Mouse (Mus musculus): ENCODE measurements around the gene Macc1. TPM values are rescaled to one million over a fixed set of nuclear protein-coding genes. Genes with fewer than 3 reads are reported as not detected.
"Not testable (repeated sequence)": the region's sequence is repeated elsewhere in the genome, so short reads cannot be mapped to it uniquely, and the experiment has no call there.

Macc1 gene
- polyA plus RNA-seq, 1 experiment from 2014 or later, result 0.59 TPM

DNA sequence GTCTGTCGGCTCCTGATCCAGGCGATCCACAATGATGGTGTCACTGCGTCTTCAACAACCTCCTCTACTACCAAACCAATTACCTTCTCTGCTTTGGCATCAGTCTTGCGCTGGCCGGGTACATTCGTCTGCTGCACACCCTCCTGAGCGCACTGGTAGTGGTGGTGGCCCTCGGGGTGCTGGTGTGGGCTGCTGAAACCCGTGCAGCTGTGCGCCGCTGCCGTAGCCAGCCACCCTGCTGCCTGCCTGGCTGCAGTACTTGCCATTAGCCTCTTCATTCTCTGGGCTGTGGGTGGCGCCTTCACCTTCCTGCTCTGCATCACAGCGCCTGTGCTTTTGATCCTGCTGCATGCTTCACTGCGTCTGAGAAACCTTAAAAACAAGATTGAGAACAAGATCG is 38.5 kb downstream of the Macc1 start:
- not testable (repeated sequence) for H3K36me3 ChIP-seq; H3K4me1 ChIP-seq; H3K4me3 ChIP-seq; H3K27ac ChIP-seq; H3K9me3 ChIP-seq (replicated peaks); DNase-seq (ENCODE audit: low spot score); H3K27me3 ChIP-seq (ENCODE audit: low read depth, poor library complexity, severe bottlenecking)
- WGBS, result 24% methylated on average over 16 of the region's 16 CpGs

DNA sequence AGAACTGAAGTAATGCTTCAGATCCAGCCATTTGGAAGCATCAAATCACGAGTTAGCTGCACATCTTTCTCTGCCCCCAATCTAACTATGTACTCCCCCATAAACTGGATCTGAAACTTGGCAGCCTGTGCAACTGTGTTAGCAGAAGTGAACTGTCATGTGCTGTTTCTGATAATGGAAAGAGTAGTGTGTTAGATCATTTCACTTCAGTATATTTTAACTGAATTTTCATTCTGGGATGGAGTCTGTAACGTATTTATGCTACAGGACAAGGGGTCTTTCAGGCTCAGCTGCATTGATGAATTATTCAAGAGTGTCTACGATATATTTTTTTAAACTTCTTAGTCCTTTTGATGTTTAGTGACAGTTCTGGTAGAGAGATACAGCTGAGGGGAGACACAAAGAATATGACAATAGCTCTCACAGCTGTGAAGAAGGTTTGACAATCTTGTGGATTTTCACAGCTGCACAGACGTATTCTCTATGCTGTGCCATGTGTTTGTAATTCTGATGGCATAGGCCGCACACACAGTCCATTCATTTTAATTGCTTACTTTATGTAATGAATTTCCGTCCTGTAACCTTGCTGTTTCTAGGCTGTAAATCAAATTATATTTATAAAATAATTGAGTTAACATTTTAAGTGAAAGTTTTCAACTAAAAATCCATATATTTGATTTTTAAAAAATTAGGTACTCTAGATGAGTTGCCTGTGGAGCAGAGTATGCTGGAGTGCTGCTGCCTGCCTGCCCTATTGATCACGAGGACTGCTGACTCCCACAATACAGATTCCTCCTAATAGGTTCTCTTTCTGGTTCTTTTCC is 43.6 kb downstream of the Macc1 start:
- peaks cover 8% of the 10 kb centered on the region; the same call in 1 of the 2 replicates for H3K4me1 ChIP-seq
- WGBS, result 60% methylated on average over 7 of the region's 7 CpGs
- no peaks in the 10 kb centered on the region for H3K9me3 ChIP-seq (replicated peaks)
- H3K27ac ChIP-seq, result no peak overlapping the region
- H3K36me3 ChIP-seq, result no peaks in the 10 kb centered on the region
- no peaks in the 10 kb centered on the region for H3K27me3 ChIP-seq (ENCODE audit: low read depth, poor library complexity, severe bottlenecking)
- no peak for DNase-seq (ENCODE audit: low spot score)
- H3K4me3 ChIP-seq, result no peak overlapping the region

DNA sequence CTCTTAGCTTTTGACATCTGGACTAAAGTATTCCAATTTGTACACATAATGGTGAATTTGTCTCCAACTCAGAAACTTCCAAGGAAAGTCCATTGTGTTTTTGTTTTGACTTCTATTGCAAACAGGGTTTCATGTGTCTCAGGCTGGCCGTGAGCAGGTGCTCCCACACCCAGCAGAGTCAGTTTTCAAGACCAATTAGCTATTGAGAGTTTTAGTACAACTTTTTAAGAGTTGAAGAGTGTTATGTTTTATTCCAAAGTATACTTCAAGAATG is 44.1 kb downstream of the Macc1 start:
- Histone ChIP-seq H3K4me1 (peaks cover 8% of the 10 kb centered on the region; the same call in 1 of the 2 replicates), H3K4me3 (no peak overlapping the region), H3K27me3 (ENCODE audit: low read depth, poor library complexity, severe bottlenecking) (no peaks in the 10 kb centered on the region), H3K27ac (no peak overlapping the region), H3K9me3 (replicated peaks) (no peaks in the 10 kb centered on the region), H3K36me3 (no peaks in the 10 kb centered on the region)
- 49% methylated on average over 1 of the region's 1 CpGs for WGBS
- no peak for DNase-seq (ENCODE audit: low spot score)

DNA sequence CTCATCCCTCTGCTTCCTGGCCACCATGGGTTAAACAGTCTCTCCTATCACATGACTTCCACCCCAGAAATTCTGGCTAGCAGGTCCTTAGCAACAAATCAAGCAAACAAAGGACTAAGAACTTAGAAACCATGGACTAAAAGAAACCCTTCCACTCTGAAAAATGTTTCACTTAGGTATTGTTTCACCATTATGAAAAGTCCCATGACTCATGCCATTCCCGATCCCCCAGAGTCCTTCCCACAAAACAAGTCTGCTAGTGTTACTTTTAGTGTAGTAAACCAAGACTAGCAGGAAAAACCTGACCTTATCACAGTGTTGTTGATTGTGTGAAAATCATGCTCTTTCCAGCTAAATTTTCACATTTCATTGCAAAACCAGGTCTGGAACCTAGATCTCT is 51.0 kb downstream of the Macc1 start:
- H3K4me1 ChIP-seq, result no peaks in the 10 kb centered on the region
- H3K27me3 ChIP-seq (ENCODE audit: low read depth, poor library complexity, severe bottlenecking), result no peaks in the 10 kb centered on the region
- no peak overlapping the region for H3K27ac ChIP-seq
- DNase-seq (ENCODE audit: low spot score), result no peak
- WGBS, result 89% methylated on average over 1 of the region's 1 CpGs
- no peaks in the 10 kb centered on the region for H3K9me3 ChIP-seq (replicated peaks)
- no peaks in the 10 kb centered on the region for H3K36me3 ChIP-seq
- no peak overlapping the region for H3K4me3 ChIP-seq

DNA sequence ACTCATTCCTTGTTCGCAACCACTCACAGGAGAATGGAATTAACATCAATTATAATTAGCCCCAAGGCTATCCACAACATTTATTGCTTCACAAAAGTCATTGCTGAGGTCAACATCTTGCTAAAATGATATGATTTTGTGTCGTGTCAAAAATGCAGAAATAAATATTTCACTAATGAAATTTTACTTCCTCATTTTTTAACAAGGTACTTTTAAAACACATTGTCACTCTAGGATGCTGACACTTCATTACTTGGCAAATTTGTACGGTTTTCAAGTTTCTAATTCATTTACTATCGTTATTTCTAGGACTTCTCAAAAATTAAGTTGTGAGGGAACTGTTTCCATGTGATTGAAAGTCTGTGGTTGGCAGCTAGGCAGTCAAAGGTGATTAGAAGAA is 55.8 kb downstream of the Macc1 start:
- 82% methylated on average over 4 of the region's 4 CpGs for WGBS

DNA sequence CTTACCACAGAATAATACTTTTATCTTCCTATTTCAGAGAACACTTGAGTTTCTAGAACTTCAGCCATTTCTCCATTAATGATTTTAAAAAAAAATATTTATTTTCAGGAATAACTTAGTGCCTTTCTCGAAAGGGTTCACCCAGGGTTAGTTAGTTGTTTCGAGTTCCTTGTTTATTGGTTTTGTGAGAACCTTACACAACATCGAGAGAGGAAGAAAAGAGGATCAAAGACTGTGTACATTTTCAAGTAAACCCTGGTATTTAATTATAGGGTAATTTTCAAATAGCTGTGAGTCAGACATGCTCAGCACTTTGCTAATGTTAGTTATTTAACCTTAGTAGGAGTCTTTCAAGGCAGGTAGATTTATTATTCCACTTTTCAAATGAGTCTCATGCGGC is 58.3 kb downstream of the Macc1 start:
- no peaks in the 10 kb centered on the region for H3K9me3 ChIP-seq (replicated peaks)
- no peaks in the 10 kb centered on the region for H3K27me3 ChIP-seq (ENCODE audit: low read depth, poor library complexity, severe bottlenecking)
- 61% methylated on average over 4 of the region's 4 CpGs for WGBS
- no peaks in the 10 kb centered on the region for H3K4me1 ChIP-seq
- no peak for DNase-seq (ENCODE audit: low spot score)
- no peak overlapping the region for H3K4me3 ChIP-seq
- H3K36me3 ChIP-seq, result no peaks in the 10 kb centered on the region
- no peak overlapping the region for H3K27ac ChIP-seq

More for the DNA sequence above, 55.8 kb downstream of the Macc1 start:
- no peak overlapping the region for H3K4me3 ChIP-seq
- no peaks in the 10 kb centered on the region for H3K4me1 ChIP-seq
- no peaks in the 10 kb centered on the region for H3K27me3 ChIP-seq (ENCODE audit: low read depth, poor library complexity, severe bottlenecking)
- H3K9me3 ChIP-seq (replicated peaks), result no peaks in the 10 kb centered on the region
- H3K36me3 ChIP-seq, result no peaks in the 10 kb centered on the region
- no peak for DNase-seq (ENCODE audit: low spot score)
- H3K27ac ChIP-seq, result no peak overlapping the region

DNA sequence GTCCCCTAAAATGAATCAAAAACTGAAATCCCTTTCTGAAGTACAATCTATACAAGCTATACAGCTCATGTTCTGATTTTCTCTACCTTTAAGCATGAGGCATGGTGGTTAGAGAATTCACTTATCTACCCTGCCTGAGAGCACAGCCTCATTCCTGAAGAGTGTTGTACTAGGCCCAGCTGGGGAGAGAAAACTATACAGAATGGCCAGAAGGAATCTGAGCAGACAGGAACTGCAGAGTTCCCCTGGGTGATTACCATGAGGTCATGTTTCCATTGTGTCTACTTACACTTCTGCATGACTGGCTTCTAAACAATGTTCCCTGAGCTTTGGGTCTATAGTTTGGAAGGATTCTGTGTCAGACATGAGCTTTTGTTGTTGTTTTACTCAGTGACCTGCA is 62.8 kb downstream of the Macc1 start:
- H3K4me3 ChIP-seq, result no peak overlapping the region
- H3K4me1 ChIP-seq, result no peaks in the 10 kb centered on the region
- H3K9me3 ChIP-seq (replicated peaks), result no peaks in the 10 kb centered on the region
- no peaks in the 10 kb centered on the region for H3K36me3 ChIP-seq
- DNase-seq (ENCODE audit: low spot score), result no peak
- H3K27ac ChIP-seq, result no peak overlapping the region
- H3K27me3 ChIP-seq (ENCODE audit: low read depth, poor library complexity, severe bottlenecking), result no peaks in the 10 kb centered on the region

DNA sequence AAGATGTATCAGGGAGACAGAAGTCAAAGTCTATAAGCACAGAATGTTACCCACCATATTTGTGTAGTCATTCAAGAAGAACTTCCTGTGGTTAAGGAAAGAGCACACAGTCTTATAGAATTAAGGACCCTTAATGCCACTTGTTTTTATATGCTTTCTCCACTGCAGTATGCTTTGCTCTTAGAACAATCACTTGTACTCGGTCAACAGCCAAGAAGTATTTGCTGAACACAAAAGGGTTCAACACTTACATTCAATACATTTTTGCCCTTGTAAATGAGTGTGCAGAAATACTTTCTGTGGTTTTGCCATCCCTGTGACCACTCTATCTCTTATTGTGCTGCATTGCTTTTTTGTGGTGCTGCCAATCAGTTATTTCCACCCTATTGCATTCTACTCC is 67.8 kb downstream of the Macc1 start:
- Histone ChIP-seq H3K27ac (no peak overlapping the region), H3K27me3 (ENCODE audit: low read depth, poor library complexity, severe bottlenecking) (no peaks in the 10 kb centered on the region), H3K36me3 (no peaks in the 10 kb centered on the region), H3K4me1 (no peaks in the 10 kb centered on the region), H3K9me3 (replicated peaks) (no peaks in the 10 kb centered on the region), H3K4me3 (no peak overlapping the region)
- DNase-seq (ENCODE audit: low spot score), result no peak
- 84% methylated on average over 1 of the region's 1 CpGs for WGBS

DNA sequence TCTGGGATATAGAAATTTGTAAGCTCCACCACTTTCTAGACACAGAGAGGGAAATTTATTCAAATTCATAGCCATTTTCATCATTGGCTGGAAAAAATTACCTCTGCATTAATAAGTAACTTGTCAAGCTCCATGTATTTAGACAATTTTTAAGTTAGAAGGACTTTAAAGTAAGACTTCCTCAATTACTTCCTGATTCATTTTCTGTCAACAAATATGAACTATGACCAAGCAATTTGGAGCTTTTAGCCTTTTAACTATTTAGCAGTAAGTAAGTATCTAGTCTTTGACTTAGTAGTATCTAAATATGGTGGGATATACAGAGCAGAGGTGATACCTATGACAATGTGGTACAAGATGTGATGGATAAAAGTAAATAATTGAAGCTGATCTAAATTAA is 72.2 kb downstream of the Macc1 start:
- no peaks in the 10 kb centered on the region for H3K27me3 ChIP-seq (ENCODE audit: low read depth, poor library complexity, severe bottlenecking)
- no peaks in the 10 kb centered on the region for H3K36me3 ChIP-seq
- DNase-seq (ENCODE audit: low spot score), result no peak
- no peak overlapping the region for H3K27ac ChIP-seq
- no peaks in the 10 kb centered on the region for H3K4me1 ChIP-seq
- no peaks in the 10 kb centered on the region for H3K9me3 ChIP-seq (replicated peaks)
- no peak overlapping the region for H3K4me3 ChIP-seq

DNA sequence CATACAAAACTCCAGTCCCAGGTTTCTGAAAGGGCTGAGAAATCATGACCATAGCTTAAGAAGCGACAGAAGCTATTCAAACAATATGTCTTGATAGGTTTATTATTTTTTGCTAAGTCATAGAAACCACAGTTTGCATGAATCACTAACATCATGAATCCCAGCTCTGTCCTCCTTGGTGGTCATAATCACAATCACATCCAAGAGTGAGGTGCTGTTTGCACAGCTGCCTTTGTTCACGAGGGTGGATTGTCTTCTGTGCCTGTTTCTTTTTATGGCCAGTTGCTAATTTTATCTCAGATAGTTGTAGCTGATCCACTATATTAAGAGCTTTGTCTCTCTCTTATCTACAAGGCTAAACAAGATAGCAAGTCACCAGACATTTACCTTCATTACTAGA is 72.6 kb downstream of the Macc1 start:
- Histone ChIP-seq H3K27ac (no peak overlapping the region), H3K36me3 (no peaks in the 10 kb centered on the region), H3K4me1 (no peaks in the 10 kb centered on the region), H3K9me3 (replicated peaks) (no peaks in the 10 kb centered on the region), H3K27me3 (ENCODE audit: low read depth, poor library complexity, severe bottlenecking) (no peaks in the 10 kb centered on the region), H3K4me3 (no peak overlapping the region)
- WGBS, result 84% methylated on average over 2 of the region's 2 CpGs
- no peak for DNase-seq (ENCODE audit: low spot score)

DNA sequence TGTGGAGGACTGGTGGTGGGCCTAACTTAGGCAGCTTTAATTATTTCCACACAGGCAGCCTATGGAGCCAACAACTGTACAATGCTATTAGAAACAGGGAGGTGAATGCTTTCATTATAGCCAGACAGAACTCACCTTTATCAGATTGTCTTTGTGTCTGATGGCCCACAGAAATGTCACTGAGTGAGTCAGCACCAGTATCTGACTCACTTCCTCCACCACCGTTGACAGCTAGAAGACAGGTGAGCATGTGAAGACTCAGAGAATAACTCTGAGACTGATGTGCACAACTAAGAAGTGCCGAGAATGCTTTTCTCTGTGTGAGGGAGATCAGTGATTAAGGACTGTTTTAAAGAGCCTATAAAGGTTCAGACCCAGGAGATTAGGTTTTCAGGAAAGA is 73.9 kb downstream of the Macc1 start:
- Histone ChIP-seq H3K9me3 (replicated peaks) (no peaks in the 10 kb centered on the region), H3K4me1 (no peaks in the 10 kb centered on the region), H3K36me3 (no peaks in the 10 kb centered on the region), H3K4me3 (no peak overlapping the region), H3K27me3 (ENCODE audit: low read depth, poor library complexity, severe bottlenecking) (no peaks in the 10 kb centered on the region), H3K27ac (no peak overlapping the region)
- 83% methylated on average over 2 of the region's 2 CpGs for WGBS
- DNase-seq (ENCODE audit: low spot score), result no peak

DNA sequence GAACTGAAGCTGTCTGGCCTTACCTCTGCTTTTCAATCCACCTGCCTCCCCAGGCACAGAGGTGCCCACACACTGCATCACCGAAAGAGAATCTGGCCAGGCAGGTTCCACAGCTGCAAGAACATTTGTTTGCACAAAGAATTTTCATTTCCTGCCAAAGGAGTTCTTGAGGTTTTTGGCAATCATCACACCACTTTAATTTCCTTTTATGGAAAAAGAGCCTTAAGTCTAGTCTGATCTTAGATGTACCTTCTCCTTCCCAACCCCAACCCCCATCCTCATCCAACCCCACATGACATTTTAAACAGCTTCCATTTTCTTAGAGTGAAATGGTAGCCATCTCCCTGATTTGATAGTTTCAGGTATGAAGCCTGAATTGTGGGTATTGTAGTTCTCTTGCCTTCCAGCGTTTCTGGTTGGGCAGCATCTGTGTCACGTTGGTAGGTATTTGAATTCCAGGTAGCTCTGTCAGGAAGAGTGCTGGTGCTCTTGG is 76.2 kb downstream of the Macc1 start:
- Histone ChIP-seq H3K27me3 (ENCODE audit: low read depth, poor library complexity, severe bottlenecking) (no peaks in the 10 kb centered on the region), H3K4me1 (no peaks in the 10 kb centered on the region), H3K36me3 (no peaks in the 10 kb centered on the region), H3K4me3 (no peak overlapping the region), H3K27ac (no peak overlapping the region), H3K9me3 (replicated peaks) (no peaks in the 10 kb centered on the region)
- 62% methylated on average over 3 of the region's 3 CpGs for WGBS
- DNase-seq (ENCODE audit: low spot score), result no peak

DNA sequence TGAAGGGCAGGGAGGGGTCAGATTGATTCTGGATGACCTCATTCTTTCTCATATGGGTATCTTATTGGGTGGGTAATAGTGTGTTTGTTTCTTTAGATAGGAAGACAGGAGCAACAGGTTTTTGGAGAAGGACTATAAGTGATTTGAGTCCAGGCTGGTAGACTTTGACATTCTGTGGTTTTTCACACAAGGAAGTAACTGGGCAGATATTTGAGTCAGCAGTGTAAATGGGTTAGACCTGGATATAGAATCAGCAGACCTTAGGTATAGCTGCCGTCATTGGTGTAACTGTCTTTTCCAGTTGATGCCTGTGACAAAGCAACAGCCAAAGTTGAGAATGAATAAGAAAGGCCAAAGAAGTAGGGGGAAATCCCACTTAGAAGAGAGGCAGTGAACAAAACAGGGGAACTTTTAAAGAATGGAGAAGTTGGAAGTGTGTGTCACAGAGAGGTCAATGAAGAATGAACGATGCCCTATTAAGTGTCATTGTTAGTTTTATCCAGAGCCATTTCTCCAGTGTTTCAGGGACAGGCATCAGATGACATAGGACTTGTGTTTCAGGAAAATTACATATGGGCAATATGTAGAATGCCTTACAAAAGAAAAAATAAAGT is 84.1 kb downstream of the Macc1 start:
- Histone ChIP-seq H3K9me3 (replicated peaks) (no peaks in the 10 kb centered on the region), H3K27ac (no peak overlapping the region), H3K4me3 (no peak overlapping the region), H3K4me1 (no peaks in the 10 kb centered on the region), H3K36me3 (no peaks in the 10 kb centered on the region), H3K27me3 (ENCODE audit: low read depth, poor library complexity, severe bottlenecking) (no peaks in the 10 kb centered on the region)
- 91% methylated on average over 2 of the region's 2 CpGs for WGBS
- DNase-seq (ENCODE audit: low spot score), result no peak

DNA sequence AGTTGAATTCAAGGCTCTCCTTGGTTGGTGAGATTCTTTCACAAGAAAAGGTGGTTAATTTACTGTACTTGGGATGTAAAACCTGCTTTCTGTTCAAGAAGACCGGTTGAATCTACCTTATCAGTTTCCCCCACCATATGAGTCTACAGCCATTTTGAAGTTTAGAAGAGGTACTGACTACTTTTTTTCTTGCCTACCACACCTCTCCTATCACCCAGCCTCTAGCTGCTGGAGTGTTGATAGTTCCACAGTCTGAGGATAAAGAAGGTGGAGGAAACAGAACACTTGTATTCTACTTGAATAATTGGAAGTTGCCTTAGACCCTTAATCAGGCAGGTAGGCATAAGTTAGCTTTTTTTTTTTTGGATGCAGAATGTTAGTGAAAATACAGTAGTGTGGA is 88.2 kb downstream of the Macc1 start:
- Histone ChIP-seq H3K4me1 (no peaks in the 10 kb centered on the region), H3K9me3 (replicated peaks) (no peaks in the 10 kb centered on the region), H3K27me3 (ENCODE audit: low read depth, poor library complexity, severe bottlenecking) (no peaks in the 10 kb centered on the region), H3K27ac (no peak overlapping the region), H3K36me3 (no peaks in the 10 kb centered on the region), H3K4me3 (no peak overlapping the region)
- DNase-seq (ENCODE audit: low spot score), result no peak
- WGBS, result 97% methylated on average over 1 of the region's 1 CpGs
